Comparison of ENCODE assay signal across 15 mouse cellular contexts in genomic region chr11:65365751-65366559, GRCm38 (mm10).
DNase-seq lines count a peak whose midpoint lies in the region; ATAC-seq lines count a peak whose summit lies in the region.
"Had no signal": no experiment of that assay in that cellular context is flagged by ENCODE, and none has a peak within 500 bp of the region (broad histone marks: within the 10 kb centered on the region; RNA-seq: fewer than 3 reads in every experiment).

No protein-coding gene starts in this region.

- ATAC-seq in frontal cortex, adult (ENCODE audit: low TSS enrichment), result peak; percentile 69
- peak; percentile 64 for ATAC-seq in heart, embryonic 11.5 days (replicated peaks; ENCODE audit: insufficient number of reproducible peaks, low FRiP score, low TSS enrichment)
- ATAC-seq: midbrain, embryonic 15.5 days had no signal

- H3K27me3 ChIP-seq in heart, embryonic 11.5 days (ENCODE audit: control insufficient read depth, insufficient read depth, low read length), result no peaks in the 10 kb centered on the region
- H3K27me3 ChIP-seq: CH12.LX; hindbrain, embryonic 12.5 days; limb, embryonic 15.5 days; lung, embryonic 15.5 days; midbrain, embryonic 15.5 days had no signal

- peak overlapping the region; percentile 82 for H3K27ac ChIP-seq in heart, embryonic 11.5 days (ENCODE audit: low read depth, low read length)
- H3K27ac ChIP-seq: hindbrain, embryonic 12.5 days; midbrain, embryonic 15.5 days had no signal

- no peaks in the 10 kb centered on the region for H3K36me3 ChIP-seq in heart, embryonic 11.5 days (ENCODE audit: control insufficient read depth, insufficient read depth, low read length)
- H3K36me3 ChIP-seq: hindbrain, embryonic 12.5 days; limb, embryonic 15.5 days; lung, embryonic 15.5 days; midbrain, embryonic 15.5 days had no signal

- no peak for DNase-seq in frontal cortex, postnatal 25 days (ENCODE audit: low spot score in 2 of 2)
- peak; percentile 26 for DNase-seq in right cerebral cortex, adult 18-20 months
- no peak for DNase-seq in right cerebral cortex, postnatal 14 days
- peak; percentile 24 for DNase-seq in retina, postnatal 1 day
- DNase-seq in adrenal gland, adult 18-20 months (ENCODE audit: low spot score in 2 of 2), result no peak
- DNase-seq in kidney, adult 18-20 months, result no peak
- DNase-seq: layer of hippocampus, adult 9-11 months had no signal

- no peak overlapping the region; the same call in 1 of the 2 replicates for H3K4me3 ChIP-seq in heart, embryonic 11.5 days (ENCODE audit: low read depth, low read length)
- H3K4me3 ChIP-seq: erythroblast, embryonic 14.5 days; hindbrain, embryonic 12.5 days; limb, embryonic 15.5 days; lung, embryonic 15.5 days; midbrain, embryonic 15.5 days had no signal

- peak overlapping the region; percentile 32 for H3K4me2 ChIP-seq in heart, embryonic 11.5 days
- H3K4me2 ChIP-seq: hindbrain, embryonic 12.5 days; limb, embryonic 15.5 days; lung, embryonic 15.5 days; midbrain, embryonic 15.5 days had no signal

- H3K9ac ChIP-seq in heart, embryonic 11.5 days (ENCODE audit: low read depth, low read length), result peak overlapping the region; percentile 40; the same call in 1 of the 2 replicates
- H3K9ac ChIP-seq: hindbrain, embryonic 12.5 days; limb, embryonic 15.5 days; lung, embryonic 15.5 days; midbrain, embryonic 15.5 days had no signal

- H3K9me3 ChIP-seq in heart, embryonic 11.5 days (replicated peaks; ENCODE audit: control insufficient read depth, low read length), result no peaks in the 10 kb centered on the region
- H3K9me3 ChIP-seq: hindbrain, embryonic 12.5 days; limb, embryonic 15.5 days; lung, embryonic 15.5 days; midbrain, embryonic 15.5 days had no signal

- 26% methylated on average over 12 of the region's 12 CpGs for WGBS in heart, embryonic 11.5 days (ENCODE audit: insufficient replicate concordance)

- peaks cover 29% of the 10 kb centered on the region for H3K4me1 ChIP-seq in heart, embryonic 11.5 days (ENCODE audit: control insufficient read depth, insufficient read depth, low read length)
- H3K4me1 ChIP-seq: hindbrain, embryonic 12.5 days; midbrain, embryonic 15.5 days had no signal

Comparison
In these comparisons a context has a peak if more than half of its experiments do, and no peak if none do; other contexts are left out.
1. DNase-seq: peak in right cerebral cortex, adult 18-20 months (single experiment) and retina, postnatal 1 day (single experiment); none in frontal cortex, postnatal 25 days (0 of 2), right cerebral cortex, postnatal 14 days (single experiment), adrenal gland, adult 18-20 months (0 of 2) and kidney, adult 18-20 months (single experiment).